Mouse (Mus musculus): ENCODE measurements around the gene Gm20388. TPM values are rescaled to one million over a fixed set of nuclear protein-coding genes. Genes with fewer than 3 reads are reported as not detected.

Gene Gm20388
- polyA plus RNA-seq, 1 experiment from 2014 or later, result not detected

DNA sequence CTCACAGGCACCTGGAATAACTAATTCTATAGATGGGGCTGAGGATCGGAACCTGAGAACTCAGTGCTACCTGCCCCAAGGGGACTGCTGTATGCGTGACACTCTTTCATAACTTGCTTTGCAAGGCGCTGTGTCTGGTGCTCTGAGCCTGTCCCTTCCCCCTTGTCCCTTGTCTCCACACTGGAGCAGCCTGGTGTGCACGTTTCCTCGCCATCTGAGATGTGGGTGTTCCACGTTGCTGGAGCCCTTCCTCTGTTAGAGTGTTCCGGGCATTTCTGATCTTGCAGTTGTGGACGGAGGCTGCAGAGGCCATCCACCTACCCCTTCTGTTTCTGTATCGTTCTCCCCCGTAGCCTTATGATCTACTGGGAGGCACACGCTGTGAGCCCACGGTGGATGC, 1847.8 kb downstream of the Gm20388 start:
- ATAC-seq (ENCODE audit: low FRiP score, low TSS enrichment), result no peak
- no peak overlapping the region for H3K27ac ChIP-seq (ENCODE audit: low read depth, low read length)
- H3K27me3 ChIP-seq (ENCODE audit: control insufficient read depth, insufficient read depth, low read length), result peaks cover 5% of the 10 kb centered on the region; the same call in 1 of the 2 replicates
- H3K9ac ChIP-seq (ENCODE audit: low read depth, low read length), result no peak overlapping the region
- H3K9me3 ChIP-seq (ENCODE audit: control insufficient read depth, low read length), result no peaks in the 10 kb centered on the region
- H3K4me3 ChIP-seq (ENCODE audit: low read length), result no peak overlapping the region
- 78% methylated on average over 12 of the region's 12 CpGs for WGBS
- H3K4me1 ChIP-seq (ENCODE audit: control insufficient read depth, insufficient read depth, low read length), result no peaks in the 10 kb centered on the region
- no peak overlapping the region for H3K4me2 ChIP-seq (replicated peaks; ENCODE audit: low read depth, low read length)
- no peaks in the 10 kb centered on the region for H3K36me3 ChIP-seq (ENCODE audit: control insufficient read depth, insufficient read depth, low read length)

DNA sequence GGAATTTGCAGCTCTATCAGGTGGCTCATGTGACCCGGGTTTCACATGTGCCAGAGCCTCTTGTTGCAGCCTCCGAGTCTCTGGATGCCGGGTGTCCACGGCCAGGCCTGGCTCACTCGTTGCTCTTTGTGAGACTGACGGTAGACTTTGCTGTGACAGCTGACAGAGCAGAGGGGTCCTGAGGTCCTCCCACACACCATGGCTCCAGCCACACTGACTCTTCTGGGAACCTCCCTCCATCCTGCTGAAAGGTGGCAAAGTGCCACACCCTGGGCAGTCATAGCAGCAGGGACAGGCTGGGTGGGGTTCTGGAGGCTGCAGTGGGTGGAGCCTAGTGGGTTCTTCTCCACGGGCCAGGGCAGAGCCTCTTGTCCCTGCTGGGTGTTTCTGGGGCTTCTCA, 1849.8 kb downstream of the Gm20388 start:
- no peak for ATAC-seq (ENCODE audit: low FRiP score, low TSS enrichment)
- no peaks in the 10 kb centered on the region for H3K4me1 ChIP-seq (ENCODE audit: control insufficient read depth, insufficient read depth, low read length)

DNA sequence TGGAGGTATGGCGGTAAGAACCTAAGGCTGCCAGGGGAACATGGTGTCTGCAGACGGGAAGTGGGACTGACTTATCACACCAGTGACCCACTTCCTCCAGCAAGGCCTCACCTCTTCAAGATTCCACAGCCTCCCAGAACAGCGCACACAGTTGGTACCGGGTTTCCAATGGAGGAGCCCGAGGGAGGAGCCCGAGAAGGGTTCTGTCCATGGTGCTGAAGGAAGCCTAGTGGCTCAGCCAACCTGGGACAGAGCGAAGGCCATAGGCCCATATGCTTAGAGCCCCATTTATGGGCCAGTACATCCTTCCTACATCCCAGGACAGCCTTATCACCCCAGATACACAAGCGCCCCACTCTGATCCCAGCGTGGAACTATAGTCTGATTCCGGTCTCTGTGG, 1850.8 kb downstream of the Gm20388 start:
- no peak overlapping the region for H3K27ac ChIP-seq (ENCODE audit: low read depth, low read length)
- H3K36me3 ChIP-seq (ENCODE audit: control insufficient read depth, insufficient read depth, low read length), result no peaks in the 10 kb centered on the region

More for the DNA sequence above, 1849.8 kb downstream of the Gm20388 start:
- Histone ChIP-seq H3K9ac (ENCODE audit: low read depth, low read length) (no peak overlapping the region), H3K27me3 (ENCODE audit: control insufficient read depth, insufficient read depth, low read length) (no peaks in the 10 kb centered on the region), H3K9me3 (ENCODE audit: control insufficient read depth, low read length) (no peaks in the 10 kb centered on the region), H3K36me3 (ENCODE audit: control insufficient read depth, insufficient read depth, low read length) (no peaks in the 10 kb centered on the region), H3K27ac (ENCODE audit: low read depth, low read length) (no peak overlapping the region), H3K4me3 (ENCODE audit: low read length) (no peak overlapping the region), H3K4me2 (replicated peaks; ENCODE audit: low read depth, low read length) (no peak overlapping the region)
- WGBS, result 70% methylated on average over 7 of the region's 7 CpGs

DNA sequence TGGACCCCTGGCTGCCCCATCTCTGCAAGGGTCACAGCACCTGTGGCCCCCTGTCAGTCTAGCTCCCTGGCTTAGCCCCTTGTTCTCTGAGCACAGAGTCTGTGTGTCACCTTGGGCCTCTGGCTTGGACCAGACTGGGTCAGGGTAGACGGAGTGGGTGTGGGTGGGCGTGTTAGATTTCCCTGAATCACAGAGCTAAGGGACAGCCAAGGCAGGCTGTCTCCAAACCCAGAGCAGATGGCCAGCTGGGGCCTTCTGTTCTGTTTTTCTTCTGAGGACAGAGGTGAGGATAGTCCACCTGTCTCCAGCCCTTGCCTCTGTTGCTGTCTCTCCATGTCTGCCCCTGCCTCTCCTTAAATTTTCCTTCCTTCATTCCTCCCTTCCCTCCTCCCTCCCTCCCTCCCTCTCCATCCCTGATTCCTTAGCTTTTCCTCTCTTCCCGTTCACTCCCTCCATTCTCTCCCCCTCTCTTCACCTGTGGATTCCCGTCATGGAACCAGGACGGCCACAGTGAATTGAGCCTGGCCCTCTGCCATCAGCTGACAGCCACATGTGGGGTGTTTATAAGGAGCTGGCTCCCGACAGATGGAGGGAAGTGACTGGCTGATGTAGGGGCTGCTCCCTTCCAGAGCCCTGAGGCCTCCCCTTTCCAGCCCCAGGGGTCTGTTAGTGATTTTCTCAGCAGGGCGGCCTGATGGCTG, 1852.5 kb downstream of the Gm20388 start:
- H3K9me3 ChIP-seq (ENCODE audit: control insufficient read depth, low read length), result no peaks in the 10 kb centered on the region
- H3K4me3 ChIP-seq (ENCODE audit: low read length), result no peak overlapping the region
- WGBS, result 63% methylated on average over 7 of the region's 7 CpGs
- no peak overlapping the region for H3K9ac ChIP-seq (ENCODE audit: low read depth, low read length)
- no peak overlapping the region for H3K4me2 ChIP-seq (replicated peaks; ENCODE audit: low read depth, low read length)
- H3K27me3 ChIP-seq (ENCODE audit: control insufficient read depth, insufficient read depth, low read length), result no peaks in the 10 kb centered on the region
- H3K4me1 ChIP-seq (ENCODE audit: control insufficient read depth, insufficient read depth, low read length), result no peaks in the 10 kb centered on the region
- H3K27ac ChIP-seq (ENCODE audit: low read depth, low read length), result no peak overlapping the region
- no peak for ATAC-seq (ENCODE audit: low FRiP score, low TSS enrichment)
- H3K36me3 ChIP-seq (ENCODE audit: control insufficient read depth, insufficient read depth, low read length), result no peaks in the 10 kb centered on the region

More for the DNA sequence above, 1850.8 kb downstream of the Gm20388 start:
- Histone ChIP-seq H3K4me3 (ENCODE audit: low read length) (no peak overlapping the region), H3K4me1 (ENCODE audit: control insufficient read depth, insufficient read depth, low read length) (no peaks in the 10 kb centered on the region), H3K9ac (ENCODE audit: low read depth, low read length) (no peak overlapping the region), H3K9me3 (ENCODE audit: control insufficient read depth, low read length) (no peaks in the 10 kb centered on the region), H3K27me3 (ENCODE audit: control insufficient read depth, insufficient read depth, low read length) (no peaks in the 10 kb centered on the region), H3K4me2 (replicated peaks; ENCODE audit: low read depth, low read length) (no peak overlapping the region)
- WGBS, result 31% methylated on average over 10 of the region's 10 CpGs
- 0 out of 2 replicates have a peak, but pooled peaks have one; percentile 52 for ATAC-seq (ENCODE audit: low FRiP score, low TSS enrichment)

DNA sequence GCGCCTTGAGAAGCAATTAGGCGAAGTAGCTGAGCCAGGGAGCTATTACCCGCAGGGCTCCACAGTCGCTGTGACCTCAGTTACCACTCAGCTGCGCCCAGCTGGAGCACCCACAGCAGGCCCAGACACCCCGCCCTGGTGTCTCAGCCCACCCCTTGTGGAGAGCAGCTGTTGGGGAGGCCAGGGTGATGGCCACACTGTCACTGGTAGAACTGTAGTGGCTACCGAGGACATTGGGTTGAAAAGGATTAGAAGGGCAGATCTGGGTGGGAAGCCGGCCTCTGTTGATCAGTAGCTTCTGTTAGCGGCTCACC, 1853.0 kb downstream of the Gm20388 start:
- Histone ChIP-seq H3K27me3 (ENCODE audit: control insufficient read depth, insufficient read depth, low read length) (no peaks in the 10 kb centered on the region), H3K9ac (ENCODE audit: low read depth, low read length) (no peak overlapping the region), H3K4me1 (ENCODE audit: control insufficient read depth, insufficient read depth, low read length) (no peaks in the 10 kb centered on the region), H3K27ac (ENCODE audit: low read depth, low read length) (no peak overlapping the region), H3K4me2 (replicated peaks; ENCODE audit: low read depth, low read length) (no peak overlapping the region), H3K36me3 (ENCODE audit: control insufficient read depth, insufficient read depth, low read length) (no peaks in the 10 kb centered on the region), H3K9me3 (ENCODE audit: control insufficient read depth, low read length) (no peaks in the 10 kb centered on the region), H3K4me3 (ENCODE audit: low read length) (no peak overlapping the region)
- WGBS, result 80% methylated on average over 9 of the region's 9 CpGs
- ATAC-seq (ENCODE audit: low FRiP score, low TSS enrichment), result no peak

DNA sequence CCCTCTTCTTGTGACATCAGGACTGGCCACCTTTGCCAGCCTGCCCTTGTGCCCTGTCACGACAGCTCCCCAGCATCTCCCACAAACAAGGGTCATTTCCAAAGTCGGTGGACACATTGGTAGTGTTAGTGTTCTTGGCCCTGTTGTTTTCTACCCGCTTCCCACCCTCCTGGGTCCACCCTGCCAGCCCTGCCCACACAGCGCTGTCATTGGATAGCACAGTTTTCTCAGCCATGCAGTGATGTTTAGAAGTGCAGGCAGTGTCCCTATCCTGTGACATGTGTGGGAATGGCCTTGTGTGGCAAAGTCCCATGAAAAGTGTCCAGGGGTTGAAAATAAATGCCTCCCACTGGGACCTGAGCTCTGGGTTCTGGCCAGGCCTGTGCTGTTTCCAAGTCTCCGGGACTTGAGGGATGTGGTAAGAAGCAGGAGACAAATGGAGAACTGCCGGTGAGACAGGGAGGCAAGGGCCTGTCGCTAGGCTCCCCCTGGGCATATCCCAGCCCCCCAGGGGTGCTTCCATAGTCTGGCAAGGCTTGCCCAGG, 1855.0 kb downstream of the Gm20388 start:
- H3K27ac ChIP-seq (ENCODE audit: low read depth, low read length), result no peak overlapping the region
- H3K9me3 ChIP-seq (ENCODE audit: control insufficient read depth, low read length), result no peaks in the 10 kb centered on the region
- H3K4me3 ChIP-seq (ENCODE audit: low read length), result no peak overlapping the region
- no peak overlapping the region for H3K4me2 ChIP-seq (replicated peaks; ENCODE audit: low read depth, low read length)
- H3K9ac ChIP-seq (ENCODE audit: low read depth, low read length), result no peak overlapping the region
- H3K27me3 ChIP-seq (ENCODE audit: control insufficient read depth, insufficient read depth, low read length), result no peaks in the 10 kb centered on the region
- H3K4me1 ChIP-seq (ENCODE audit: control insufficient read depth, insufficient read depth, low read length), result no peaks in the 10 kb centered on the region
- 73% methylated on average over 7 of the region's 7 CpGs for WGBS
- no peaks in the 10 kb centered on the region for H3K36me3 ChIP-seq (ENCODE audit: control insufficient read depth, insufficient read depth, low read length)
- no peak for ATAC-seq (ENCODE audit: low FRiP score, low TSS enrichment)

DNA sequence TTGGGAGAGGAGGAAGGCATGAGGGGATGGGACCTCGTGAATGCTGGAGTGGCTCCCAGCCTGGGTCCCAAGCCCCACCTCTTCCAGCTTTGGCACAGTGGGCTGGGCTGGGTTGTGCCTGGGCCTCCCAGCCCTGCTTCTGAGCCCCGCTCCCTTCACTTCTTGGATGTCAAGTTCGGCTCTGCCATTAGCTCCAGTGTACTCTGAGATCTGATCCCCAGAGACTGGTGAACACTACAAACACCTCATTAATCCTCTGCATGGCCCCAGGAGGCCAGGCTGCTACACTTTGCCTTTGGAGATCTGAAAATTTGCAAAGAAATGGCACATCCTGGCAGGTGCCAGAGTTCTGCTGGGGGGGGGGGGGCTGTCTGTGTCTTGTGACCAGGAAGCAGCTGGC, 1858.5 kb downstream of the Gm20388 start:
- WGBS, result 51% methylated on average over 3 of the region's 3 CpGs
- no peak overlapping the region for H3K4me2 ChIP-seq (replicated peaks; ENCODE audit: low read depth, low read length)

DNA sequence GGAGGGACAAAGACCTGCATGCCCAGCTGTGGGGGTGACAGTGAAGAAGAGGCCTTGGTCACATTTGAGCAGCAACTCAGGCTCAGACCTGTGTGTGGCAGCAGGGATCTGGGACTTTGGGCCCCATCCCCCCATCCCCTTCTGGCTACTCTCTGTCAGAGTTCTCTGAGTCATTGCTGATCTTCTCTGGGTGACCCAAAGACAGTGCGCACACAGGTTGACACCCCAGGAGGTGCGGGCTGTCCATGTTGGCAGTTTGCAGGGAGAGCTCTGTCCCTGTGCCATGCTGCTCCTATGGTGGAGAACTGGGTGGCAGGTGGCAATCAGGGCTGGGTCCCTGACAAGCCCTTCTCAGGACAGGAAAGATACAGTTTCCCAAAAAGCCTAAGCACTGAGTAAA, 1859.0 kb downstream of the Gm20388 start:
- no peak overlapping the region for H3K9ac ChIP-seq (ENCODE audit: low read depth, low read length)
- H3K36me3 ChIP-seq (ENCODE audit: control insufficient read depth, insufficient read depth, low read length), result no peaks in the 10 kb centered on the region
- no peak overlapping the region for H3K27ac ChIP-seq (ENCODE audit: low read depth, low read length)
- no peak overlapping the region for H3K4me2 ChIP-seq (replicated peaks; ENCODE audit: low read depth, low read length)
- WGBS, result 95% methylated on average over 2 of the region's 2 CpGs
- H3K4me1 ChIP-seq (ENCODE audit: control insufficient read depth, insufficient read depth, low read length), result no peaks in the 10 kb centered on the region
- ATAC-seq (ENCODE audit: low FRiP score, low TSS enrichment), result no peak
- no peak overlapping the region for H3K4me3 ChIP-seq (ENCODE audit: low read length)
- no peaks in the 10 kb centered on the region for H3K9me3 ChIP-seq (ENCODE audit: control insufficient read depth, low read length)
- no peaks in the 10 kb centered on the region for H3K27me3 ChIP-seq (ENCODE audit: control insufficient read depth, insufficient read depth, low read length)

More for the DNA sequence above, 1858.5 kb downstream of the Gm20388 start:
- no peak for ATAC-seq (ENCODE audit: low FRiP score, low TSS enrichment)
- Histone ChIP-seq H3K27me3 (ENCODE audit: control insufficient read depth, insufficient read depth, low read length) (no peaks in the 10 kb centered on the region), H3K4me1 (ENCODE audit: control insufficient read depth, insufficient read depth, low read length) (no peaks in the 10 kb centered on the region), H3K36me3 (ENCODE audit: control insufficient read depth, insufficient read depth, low read length) (no peaks in the 10 kb centered on the region), H3K9me3 (ENCODE audit: control insufficient read depth, low read length) (no peaks in the 10 kb centered on the region), H3K4me3 (ENCODE audit: low read length) (no peak overlapping the region), H3K9ac (ENCODE audit: low read depth, low read length) (no peak overlapping the region), H3K27ac (ENCODE audit: low read depth, low read length) (no peak overlapping the region)

DNA sequence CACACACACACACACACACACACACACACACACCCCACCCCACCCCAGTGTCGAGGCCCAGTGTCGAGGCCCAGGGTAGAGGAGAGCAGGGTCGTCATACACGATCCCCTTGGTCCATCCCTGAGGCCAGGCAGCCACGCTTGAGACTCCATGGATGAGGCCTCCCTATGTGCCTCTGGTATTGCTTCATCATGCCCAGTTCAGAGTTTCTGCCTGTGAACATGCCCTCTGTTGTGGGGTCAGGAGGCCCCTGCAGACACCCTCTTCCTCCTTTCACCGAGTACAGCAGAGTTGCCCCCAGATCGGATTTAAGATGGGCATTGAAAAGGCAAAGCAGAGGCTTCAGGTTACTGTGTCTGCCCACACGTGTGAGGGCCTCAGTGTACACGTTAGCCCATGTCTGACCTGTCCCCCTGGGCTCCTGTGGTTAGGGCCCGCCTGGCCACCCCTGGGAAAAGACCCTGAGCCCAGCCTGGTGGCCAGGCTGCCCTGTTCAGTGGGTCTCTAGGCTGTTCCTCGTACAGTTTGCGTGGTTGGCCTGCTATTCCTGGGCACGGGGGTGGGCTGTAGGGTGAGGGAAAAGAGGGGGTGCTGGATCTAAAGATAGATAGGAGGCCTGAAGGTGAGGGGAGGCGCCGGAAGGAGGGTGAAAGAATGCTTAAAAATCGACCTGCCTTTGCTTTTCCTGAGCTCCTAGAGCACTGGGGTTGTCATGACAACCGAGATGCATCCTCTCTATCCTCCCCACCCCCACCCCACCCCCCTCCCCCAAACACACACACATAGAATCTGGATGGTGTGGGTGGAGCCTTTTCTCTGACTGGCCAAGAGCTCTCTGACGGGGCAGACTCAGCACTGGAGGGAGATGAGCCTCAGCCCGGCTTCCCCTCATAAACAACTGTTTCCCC, 1860.5 kb downstream of the Gm20388 start:
- no peaks in the 10 kb centered on the region for H3K9me3 ChIP-seq (ENCODE audit: control insufficient read depth, low read length)

More for the DNA sequence above, 1860.5 kb downstream of the Gm20388 start:
- H3K4me1 ChIP-seq (ENCODE audit: control insufficient read depth, insufficient read depth, low read length), result no peaks in the 10 kb centered on the region
- no peak for ATAC-seq (ENCODE audit: low FRiP score, low TSS enrichment)
- H3K27me3 ChIP-seq (ENCODE audit: control insufficient read depth, insufficient read depth, low read length), result no peaks in the 10 kb centered on the region
- H3K4me3 ChIP-seq (ENCODE audit: low read length), result no peak overlapping the region
- no peak overlapping the region for H3K9ac ChIP-seq (ENCODE audit: low read depth, low read length)
- no peaks in the 10 kb centered on the region for H3K36me3 ChIP-seq (ENCODE audit: control insufficient read depth, insufficient read depth, low read length)
- 31% methylated on average over 19 of the region's 19 CpGs for WGBS
- no peak overlapping the region for H3K4me2 ChIP-seq (replicated peaks; ENCODE audit: low read depth, low read length)
- H3K27ac ChIP-seq (ENCODE audit: low read depth, low read length), result no peak overlapping the region
